Mouse (Mus musculus) G1E (cell line): ENCODE results near the gene Zbed4.
"Not testable (repeated sequence)": the region's sequence is repeated elsewhere in the genome, so short reads cannot be mapped to it uniquely, and the experiment has no call there.

Experiments
- CTCF ChIP-seq: IDR thresholded peaks from 2 replicates; pipeline ENCODE4 v1.5.1; 2012; ENCODE audit warnings: low read depth, low read length, inconsistent platforms, mixed read lengths
- GATA2 ChIP-seq: IDR thresholded peaks from 2 replicates; pipeline ENCODE4 v1.6.1; 2012; ENCODE audit warnings: low read depth, low read length, inconsistent platforms, borderline replicate concordance

- not testable (repeated sequence) for TF ChIP-seq CTCF, GATA2
Measured at GRCm38 (mm10) chr15:88706987-88707386, 44.5 kb upstream of the Zbed4 start.
